Mouse (Mus musculus) heart, adult 10 weeks (tissue): ENCODE data around the gene Rnase11. TPM values are rescaled to one million over a fixed set of nuclear protein-coding genes. Genes with fewer than 3 reads are reported as not detected.

Source experiments
- polyA plus RNA-seq: library from polyadenylated mRNA; stranded (reverse); fragments of 350-450 nt; fragmentation: Illumina TruSeq; extraction: RNeasy Lipid Tissue Mini Kit (QIAGEN cat#74804); gene quantifications from one replicate; pipeline ENCODE4 v1.2.3, GENCODE M21; 2014; ENCODE audit warnings: low read depth, low replicate concordance

Gene Rnase11
- polyA plus RNA-seq = not detected

GRCm38 (mm10) chr14:51050063-51050462 is at the start of gene Rnase11:
Gene Rnase11 (minus strand): TSS chr14:51050163.

GRCm38 (mm10) chr14:51090921-51091900 is 41.2 kb upstream of the Rnase11 start, which contains the start of the genes Rnase4 and Ang:
Gene Rnase4 (plus strand): TSS chr14:51091077.
Gene Ang (plus strand): TSS chr14:51091150.

GRCm38 (mm10) chr14:51074335-51074734 is 24.4 kb upstream of the Rnase11 start, which contains the start of gene Olfr750:
Gene Olfr750 (minus strand): TSS chr14:51074435.

GRCm38 (mm10) chr14:51057401-51057831 is 7.5 kb upstream of the Rnase11 start, which contains the start of gene Rnase12:
Gene Rnase12 (minus strand): TSS chr14:51057661.

DNA sequence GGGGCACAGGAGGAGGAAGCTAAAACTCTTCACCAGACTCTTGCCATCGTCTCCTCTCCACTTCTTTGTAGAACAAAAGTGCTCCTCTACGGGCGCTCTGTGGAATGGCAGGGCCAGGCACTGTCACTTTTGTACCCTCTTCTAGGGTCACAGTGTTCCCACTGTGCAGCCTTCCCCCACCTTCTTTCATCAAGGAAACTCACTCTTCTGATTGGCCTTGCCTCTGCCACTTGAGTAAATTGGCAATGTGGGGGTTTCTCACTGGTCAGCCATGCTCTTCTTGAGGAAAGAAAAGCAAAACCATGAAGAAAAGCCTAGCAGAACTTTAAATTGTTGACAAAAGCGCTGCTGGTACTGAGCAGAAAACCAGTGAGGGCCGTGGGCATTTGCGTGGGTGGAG is 8.2 kb downstream of the Rnase11 start, which contains the start of gene Rnase9:
Gene Rnase9 (minus strand): TSS at position 101 of the 400 bp plus-strand sequence.

GRCm38 (mm10) chr14:51007152-51007801 is 42.7 kb downstream of the Rnase11 start, which contains the start of gene Rnase10:
Gene Rnase10 (plus strand): TSS chr14:51007751.

Other genes with a start within 250 kb of the Rnase11 start
- not detected for gene Ccnb1ip1, start 242.4 kb downstream of the Rnase11 start, polyA plus RNA-seq
- 27.9 TPM for gene Parp2, start 242.3 kb downstream of the Rnase11 start, polyA plus RNA-seq
- gene Tep1, start 179.6 kb downstream of the Rnase11 start, polyA plus RNA-seq = 11.9 TPM
- 25.9 TPM for gene Klhl33, start 152.7 kb downstream of the Rnase11 start, polyA plus RNA-seq
- gene Osgep, start 125.3 kb downstream of the Rnase11 start, polyA plus RNA-seq = 91.8 TPM
- gene Apex1, start 125.2 kb downstream of the Rnase11 start, polyA plus RNA-seq = 31.2 TPM
- 27.1 TPM for gene Pip4p1, start 119.3 kb downstream of the Rnase11 start, polyA plus RNA-seq
- 19.7 TPM for gene Pnp, start 119.1 kb downstream of the Rnase11 start, polyA plus RNA-seq
- 15.3 TPM for gene Gm49342, start 105.6 kb downstream of the Rnase11 start, polyA plus RNA-seq
- gene Pnp2, start 94.2 kb downstream of the Rnase11 start, polyA plus RNA-seq = 0.60 TPM
- 0.73 TPM for gene Rnase10, start 42.4 kb downstream of the Rnase11 start, polyA plus RNA-seq
- not detected for gene Rnase9, start 8.3 kb downstream of the Rnase11 start, polyA plus RNA-seq
- not detected for gene Rnase12, start 7.5 kb upstream of the Rnase11 start, polyA plus RNA-seq
- not detected for gene Olfr750, start 24.3 kb upstream of the Rnase11 start, polyA plus RNA-seq
- gene Rnase4, start 40.9 kb upstream of the Rnase11 start, polyA plus RNA-seq = 92.6 TPM
- 10.6 TPM for gene Ang, start 41.0 kb upstream of the Rnase11 start, polyA plus RNA-seq
- not detected for gene Eddm3b, start 64.3 kb upstream of the Rnase11 start, polyA plus RNA-seq
- not detected for gene Rnase6, start 73.7 kb upstream of the Rnase11 start, polyA plus RNA-seq
- gene Rnase1, start 96.6 kb upstream of the Rnase11 start, polyA plus RNA-seq = 0.84 TPM
- not detected for gene Rnase2b, start 112.1 kb upstream of the Rnase11 start, polyA plus RNA-seq
- gene Ang2, start 149.0 kb upstream of the Rnase11 start, polyA plus RNA-seq = not detected
- gene Ear14, start 153.2 kb upstream of the Rnase11 start, polyA plus RNA-seq = not detected
- not detected for gene Rnase2a, start 205.9 kb upstream of the Rnase11 start, polyA plus RNA-seq